Mouse (Mus musculus): ENCODE measurements around the gene Pigk. TPM values are rescaled to one million over a fixed set of nuclear protein-coding genes. Genes with fewer than 3 reads are reported as not detected.

Pigk gene
- polyA plus RNA-seq, 1 experiment from 2014 or later, result 23.8 TPM

- Histone ChIP-seq H3K4me1 (ENCODE audit: insufficient read depth) (no peaks in the 10 kb centered on the region), H3K9ac (replicated peaks) (no peak overlapping the region), H3K27ac (ENCODE audit: low read depth) (no peak overlapping the region), H3K36me3 (replicated peaks; ENCODE audit: insufficient read depth, low read length) (no peaks in the 10 kb centered on the region), H3K9me3 (ENCODE audit: low read length) (no peaks in the 10 kb centered on the region), H3K4me3 (ENCODE audit: low read depth, low read length) (no peak overlapping the region), H3K4me2 (ENCODE audit: low read depth, low read length) (no peak overlapping the region), H3K27me3 (ENCODE audit: insufficient read depth, low read length) (no peaks in the 10 kb centered on the region)
- ATAC-seq (no peak), DNase-seq (no peak)
- WGBS (ENCODE audit: insufficient replicate concordance), result 83% methylated on average over 17 of the region's 17 CpGs
- TF ChIP-seq EP300 (IDR thresholded peaks at IDR 0.05; ENCODE audit: low read depth), result no peak
- no peak for TF ChIP-seq CTCF (IDR thresholded peaks at IDR 0.05; ENCODE audit: low read depth)
Observed at GRCm38 (mm10) chr3:152874431-152875355, 160.8 kb downstream of the Pigk start.

- Histone ChIP-seq H3K4me1 (ENCODE audit: insufficient read depth) (no peaks in the 10 kb centered on the region), H3K4me3 (ENCODE audit: low read depth, low read length) (no peak overlapping the region), H3K9me3 (ENCODE audit: low read length) (no peaks in the 10 kb centered on the region), H3K36me3 (replicated peaks; ENCODE audit: insufficient read depth, low read length) (no peaks in the 10 kb centered on the region), H3K27me3 (ENCODE audit: insufficient read depth, low read length) (no peaks in the 10 kb centered on the region), H3K9ac (replicated peaks) (no peak overlapping the region), H3K4me2 (ENCODE audit: low read depth, low read length) (no peak overlapping the region), H3K27ac (ENCODE audit: low read depth) (no peak overlapping the region)
- TF ChIP-seq CTCF (IDR thresholded peaks at IDR 0.05; ENCODE audit: low read depth) (0 out of 2 replicates have a peak, but pooled peaks have one; percentile 20), EP300 (IDR thresholded peaks at IDR 0.05; ENCODE audit: low read depth) (no peak)
- DNase-seq (no peak), ATAC-seq (no peak)
- 71% methylated on average over 6 of the region's 6 CpGs for WGBS (ENCODE audit: insufficient replicate concordance)
Observed at GRCm38 (mm10) chr3:152875723-152876290, 161.9 kb downstream of the Pigk start.

GRCm38 (mm10) chr3:152880121-152880835, 166.4 kb downstream of the Pigk start:
- Histone ChIP-seq H3K27ac (ENCODE audit: low read depth) (no peak overlapping the region), H3K27me3 (ENCODE audit: insufficient read depth, low read length) (no peaks in the 10 kb centered on the region), H3K4me3 (ENCODE audit: low read depth, low read length) (no peak overlapping the region), H3K9ac (replicated peaks) (no peak overlapping the region), H3K4me2 (ENCODE audit: low read depth, low read length) (no peak overlapping the region), H3K9me3 (ENCODE audit: low read length) (no peaks in the 10 kb centered on the region), H3K36me3 (replicated peaks; ENCODE audit: insufficient read depth, low read length) (no peaks in the 10 kb centered on the region), H3K4me1 (ENCODE audit: insufficient read depth) (no peaks in the 10 kb centered on the region)
- no peak for DNase-seq
- TF ChIP-seq CTCF (IDR thresholded peaks at IDR 0.05; ENCODE audit: low read depth), result no peak
- TF ChIP-seq EP300 (IDR thresholded peaks at IDR 0.05; ENCODE audit: low read depth), result no peak
- no peak for ATAC-seq
- WGBS (ENCODE audit: insufficient replicate concordance), result 75% methylated on average over 15 of the region's 15 CpGs

GRCm38 (mm10) chr3:152881706-152882105, 167.8 kb downstream of the Pigk start:
- H3K36me3 ChIP-seq (replicated peaks; ENCODE audit: insufficient read depth, low read length), result no peaks in the 10 kb centered on the region
- H3K27me3 ChIP-seq (ENCODE audit: insufficient read depth, low read length), result no peaks in the 10 kb centered on the region
- H3K27ac ChIP-seq (ENCODE audit: low read depth), result no peak overlapping the region
- H3K9ac ChIP-seq (replicated peaks), result no peak overlapping the region
- no peak for TF ChIP-seq EP300 (IDR thresholded peaks at IDR 0.05; ENCODE audit: low read depth)
- TF ChIP-seq CTCF (IDR thresholded peaks at IDR 0.05; ENCODE audit: low read depth), result no peak
- no peaks in the 10 kb centered on the region for H3K9me3 ChIP-seq (ENCODE audit: low read length)
- H3K4me3 ChIP-seq (ENCODE audit: low read depth, low read length), result no peak overlapping the region
- H3K4me2 ChIP-seq (ENCODE audit: low read depth, low read length), result no peak overlapping the region
- ATAC-seq (no peak), DNase-seq (no peak)
- no peaks in the 10 kb centered on the region for H3K4me1 ChIP-seq (ENCODE audit: insufficient read depth)
- 75% methylated on average over 4 of the region's 4 CpGs for WGBS (ENCODE audit: insufficient replicate concordance)

GRCm38 (mm10) chr3:152883556-152883955, 169.7 kb downstream of the Pigk start:
- Histone ChIP-seq H3K4me3 (ENCODE audit: low read depth, low read length) (no peak overlapping the region), H3K36me3 (replicated peaks; ENCODE audit: insufficient read depth, low read length) (no peaks in the 10 kb centered on the region), H3K4me2 (ENCODE audit: low read depth, low read length) (no peak overlapping the region), H3K4me1 (ENCODE audit: insufficient read depth) (no peaks in the 10 kb centered on the region), H3K9ac (replicated peaks) (no peak overlapping the region), H3K9me3 (ENCODE audit: low read length) (no peaks in the 10 kb centered on the region), H3K27ac (ENCODE audit: low read depth) (no peak overlapping the region), H3K27me3 (ENCODE audit: insufficient read depth, low read length) (no peaks in the 10 kb centered on the region)
- ATAC-seq (no peak), DNase-seq (no peak)
- TF ChIP-seq CTCF (IDR thresholded peaks at IDR 0.05; ENCODE audit: low read depth) (no peak), EP300 (IDR thresholded peaks at IDR 0.05; ENCODE audit: low read depth) (no peak)
- WGBS (ENCODE audit: insufficient replicate concordance), result 73% methylated on average over 3 of the region's 3 CpGs

- DNase-seq (no peak), ATAC-seq (no peak)
- H3K27ac ChIP-seq (ENCODE audit: low read depth), result no peak overlapping the region
- TF ChIP-seq EP300 (IDR thresholded peaks at IDR 0.05; ENCODE audit: low read depth) (no peak), CTCF (IDR thresholded peaks at IDR 0.05; ENCODE audit: low read depth) (no peak)
- no peak overlapping the region for H3K4me2 ChIP-seq (ENCODE audit: low read depth, low read length)
- H3K4me3 ChIP-seq (ENCODE audit: low read depth, low read length), result no peak overlapping the region
- no peak overlapping the region for H3K9ac ChIP-seq (replicated peaks)
- no peaks in the 10 kb centered on the region for H3K36me3 ChIP-seq (replicated peaks; ENCODE audit: insufficient read depth, low read length)
- no peaks in the 10 kb centered on the region for H3K9me3 ChIP-seq (ENCODE audit: low read length)
- no peaks in the 10 kb centered on the region for H3K4me1 ChIP-seq (ENCODE audit: insufficient read depth)
- no peaks in the 10 kb centered on the region for H3K27me3 ChIP-seq (ENCODE audit: insufficient read depth, low read length)
Observed at GRCm38 (mm10) chr3:152886749-152887148, 172.8 kb downstream of the Pigk start.
